Mouse (Mus musculus): ENCODE measurements around the gene Gm3488. TPM values are rescaled to one million over a fixed set of nuclear protein-coding genes. Genes with fewer than 3 reads are reported as not detected.
"Not testable (repeated sequence)": the region's sequence is repeated elsewhere in the genome, so short reads cannot be mapped to it uniquely, and the experiment has no call there.

The Gm3488 gene
- 1.00 and 1.0 TPM in 2 replicates for polyA plus RNA-seq (2016; fragmentation: Nextera tagmentation; extraction: Ambion mirVana)

- not testable (repeated sequence) for H3K4me3 ChIP-seq (replicated peaks); H3K27ac ChIP-seq; H3K4me2 ChIP-seq; H3K4me1 ChIP-seq (replicated peaks); ATAC-seq (ENCODE audit: insufficient number of reproducible peaks, insufficient read depth, low FRiP score, low TSS enrichment, low read depth); H3K9me3 ChIP-seq; H3K36me3 ChIP-seq; H3K9ac ChIP-seq (replicated peaks); H3K27me3 ChIP-seq
- WGBS: no CpG with 5 or more reads among the region's 35 CpGs
Observed at GRCm38 (mm10) chr14:5501374-5501773, at the start of gene Gm3488. TSS of gene Gm3488 (plus strand) at chr14:5501674.

GRCm38 (mm10) chr14:5455367-5455766 lies 46.1 kb upstream of the Gm3488 start, which contains the start of gene Gm3194:
TSS of gene Gm3194 (minus strand) at chr14:5455467.
- not testable (repeated sequence) for H3K4me2 ChIP-seq; H3K4me1 ChIP-seq (replicated peaks); H3K36me3 ChIP-seq; H3K9ac ChIP-seq (replicated peaks); H3K27me3 ChIP-seq; H3K4me3 ChIP-seq (replicated peaks); H3K9me3 ChIP-seq; H3K27ac ChIP-seq; ATAC-seq (ENCODE audit: insufficient number of reproducible peaks, insufficient read depth, low FRiP score, low TSS enrichment, low read depth)
- no CpG with 5 or more reads among the region's 3 CpGs for WGBS

GRCm38 (mm10) chr14:5460469-5460868 lies 41.0 kb upstream of the Gm3488 start:
- not testable (repeated sequence) for H3K4me2 ChIP-seq; H3K27me3 ChIP-seq; H3K4me3 ChIP-seq (replicated peaks); H3K27ac ChIP-seq; H3K9me3 ChIP-seq; H3K4me1 ChIP-seq (replicated peaks); H3K9ac ChIP-seq (replicated peaks); ATAC-seq (ENCODE audit: insufficient number of reproducible peaks, insufficient read depth, low FRiP score, low TSS enrichment, low read depth); H3K36me3 ChIP-seq
- WGBS: no CpG with 5 or more reads among the region's 19 CpGs

GRCm38 (mm10) chr14:5477730-5478129 lies 23.7 kb upstream of the Gm3488 start, which contains the start of gene Gm8246:
TSS of gene Gm8246 (minus strand) at chr14:5477830.
- H3K27me3 ChIP-seq; H3K4me1 ChIP-seq (replicated peaks); H3K4me2 ChIP-seq; ATAC-seq (ENCODE audit: insufficient number of reproducible peaks, insufficient read depth, low FRiP score, low TSS enrichment, low read depth); H3K27ac ChIP-seq; H3K36me3 ChIP-seq; H3K9me3 ChIP-seq; H3K9ac ChIP-seq (replicated peaks); H3K4me3 ChIP-seq (replicated peaks): not testable (repeated sequence)
- no CpG with 5 or more reads among the region's 3 CpGs for WGBS

- ATAC-seq (ENCODE audit: insufficient number of reproducible peaks, insufficient read depth, low FRiP score, low TSS enrichment, low read depth); H3K27ac ChIP-seq; H3K36me3 ChIP-seq; H3K9me3 ChIP-seq; H3K4me1 ChIP-seq (replicated peaks); H3K4me2 ChIP-seq; H3K4me3 ChIP-seq (replicated peaks); H3K27me3 ChIP-seq; H3K9ac ChIP-seq (replicated peaks): not testable (repeated sequence)
- WGBS: 76% methylated on average over 5 of the region's 5 CpGs
Observed at GRCm38 (mm10) chr14:5483907-5484306, 17.6 kb upstream of the Gm3488 start, which contains the start of gene Gm3187. TSS of gene Gm3187 (plus strand) at chr14:5484207.

GRCm38 (mm10) chr14:5538196-5538595 lies 36.7 kb downstream of the Gm3488 start, which contains the start of gene Gm3532:
TSS of gene Gm3532 (plus strand) at chr14:5538496.
- not testable (repeated sequence) for H3K27me3 ChIP-seq; ATAC-seq (ENCODE audit: insufficient number of reproducible peaks, insufficient read depth, low FRiP score, low TSS enrichment, low read depth); H3K9ac ChIP-seq (replicated peaks); H3K27ac ChIP-seq; H3K9me3 ChIP-seq; H3K4me3 ChIP-seq (replicated peaks); H3K36me3 ChIP-seq; H3K4me2 ChIP-seq; H3K4me1 ChIP-seq (replicated peaks)
- WGBS: no CpG with 5 or more reads among the region's 2 CpGs

Other genes with a start within 250 kb of the Gm3488 start
- gene Gm3526, start 241.1 kb upstream of the Gm3488 start, polyA plus RNA-seq (2016; fragmentation: Nextera tagmentation; extraction: Ambion mirVana): not detected in 2 replicates
- not detected in 2 replicates for gene Gm3542, start 166.7 kb upstream of the Gm3488 start, polyA plus RNA-seq (2016; fragmentation: Nextera tagmentation; extraction: Ambion mirVana)
- 0.40 TPM in 1 of 2 replicates, not detected in the other for gene Gm3500, start 112.6 kb upstream of the Gm3488 start, polyA plus RNA-seq (2016; fragmentation: Nextera tagmentation; extraction: Ambion mirVana)
- 0.61 and 0.76 TPM in 2 replicates for gene Gm3194, start 46.2 kb upstream of the Gm3488 start, polyA plus RNA-seq (2016; fragmentation: Nextera tagmentation; extraction: Ambion mirVana)
- gene Gm8246, start 23.8 kb upstream of the Gm3488 start, polyA plus RNA-seq (2016; fragmentation: Nextera tagmentation; extraction: Ambion mirVana): not detected in 2 replicates
- gene Gm3187, start 17.5 kb upstream of the Gm3488 start, polyA plus RNA-seq (2016; fragmentation: Nextera tagmentation; extraction: Ambion mirVana): not detected in 2 replicates
- not detected in 2 replicates for gene Gm3532, start 36.8 kb downstream of the Gm3488 start, polyA plus RNA-seq (2016; fragmentation: Nextera tagmentation; extraction: Ambion mirVana)
- not detected in 2 replicates for gene Gm8265, start 131.4 kb downstream of the Gm3488 start, polyA plus RNA-seq (2016; fragmentation: Nextera tagmentation; extraction: Ambion mirVana)
- gene Gm9603, start 185.8 kb downstream of the Gm3488 start, polyA plus RNA-seq (2016; fragmentation: Nextera tagmentation; extraction: Ambion mirVana): not detected in 2 replicates
- gene Gm3373, start 239.9 kb downstream of the Gm3488 start, polyA plus RNA-seq (2016; fragmentation: Nextera tagmentation; extraction: Ambion mirVana): not detected in 2 replicates

Measured in limb, embryonic 12.5 days (tissue).